Mouse (Mus musculus) c-Kit-positive CD71-positive TER-119-negative erythroid progenitor cells, embryonic 14.5 days (primary cell): ENCODE measurements at regions not wholly inside any gene's neighbourhood (a gene's known extent, or its start where the extent isn't known, plus 50 kb on each side); places are given as distances from the start of the nearest gene placed in this dataset.

Experiments used
- DNase-seq: peaks from one replicate; pipeline ENCODE4 v3.0.0-alpha.2; 2013; ENCODE audit warnings: low read depth

GRCm38 (mm10) chr6:98178005-98178404, 164.5 kb downstream of the Gm765 start:
- DNase-seq: no peak

GRCm38 (mm10) chr6:98149043-98149813, 193.3 kb downstream of the Gm765 start:
- no peak for DNase-seq

- DNase-seq: no peak
Observed at GRCm38 (mm10) chr6:98147855-98148254, 194.7 kb downstream of the Gm765 start.

- DNase-seq: no peak
Observed at GRCm38 (mm10) chr6:98132931-98133330, 209.6 kb downstream of the Gm765 start.

GRCm38 (mm10) chr6:98125434-98125833, 217.1 kb downstream of the Gm765 start:
- DNase-seq: no peak

GRCm38 (mm10) chr6:98118355-98119150, 224.0 kb downstream of the Gm765 start:
- DNase-seq: no peak

GRCm38 (mm10) chr6:98114327-98115134, 228.0 kb downstream of the Gm765 start:
- DNase-seq: no peak

- DNase-seq: no peak
Observed at GRCm38 (mm10) chr6:98113708-98114107, 228.8 kb downstream of the Gm765 start.

- DNase-seq: no peak
Observed at GRCm38 (mm10) chr6:98112495-98113115, 229.9 kb downstream of the Gm765 start.

GRCm38 (mm10) chr6:98107123-98107522, 235.4 kb downstream of the Gm765 start:
- no peak for DNase-seq

GRCm38 (mm10) chr6:98105280-98106090, 237.1 kb downstream of the Gm765 start:
- DNase-seq: peak; percentile 43

GRCm38 (mm10) chr6:98104432-98104831, 238.1 kb downstream of the Gm765 start:
- DNase-seq: no peak

GRCm38 (mm10) chr6:98101023-98101422, 241.5 kb downstream of the Gm765 start:
- DNase-seq: no peak

GRCm38 (mm10) chr6:98099126-98099525, 243.4 kb downstream of the Gm765 start:
- DNase-seq: no peak

GRCm38 (mm10) chr6:98095243-98095642, 247.3 kb downstream of the Gm765 start:
- DNase-seq: no peak

- DNase-seq: no peak
Observed at GRCm38 (mm10) chr6:98089185-98089584, 253.4 kb downstream of the Gm765 start.

- DNase-seq: no peak
Observed at GRCm38 (mm10) chr6:98080076-98080475, 262.5 kb downstream of the Gm765 start.
